Mouse (Mus musculus): ENCODE measurements around the gene Klhdc1.

DNA sequence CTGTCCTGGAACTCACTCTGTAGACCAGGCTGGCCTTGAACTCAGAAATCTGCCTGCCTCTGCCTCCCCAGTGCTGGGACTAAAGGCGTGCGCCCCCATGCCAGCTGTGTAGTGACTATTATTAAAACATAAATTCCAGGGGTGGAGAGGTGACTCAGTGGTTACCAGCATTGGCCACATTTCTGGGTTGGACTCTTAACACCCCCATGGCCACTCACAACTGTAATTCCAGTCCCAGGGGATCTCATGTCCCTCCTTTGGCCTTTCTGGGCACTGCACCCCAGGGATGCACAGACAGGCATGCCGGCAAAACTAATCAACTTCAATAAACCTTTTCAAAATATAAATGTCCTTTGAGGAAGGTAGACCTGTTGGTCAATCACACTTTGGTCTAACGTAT, 57.3 kb downstream of the Klhdc1 start:
- TF ChIP-seq POLR2A (IDR thresholded peaks at IDR 0.05; ENCODE audit: borderline replicate concordance, extremely low read depth, insufficient read depth, insufficient read length, poor library complexity, severe bottlenecking) = no peak
- no peak for TF ChIP-seq CTCF (IDR thresholded peaks at IDR 0.05; ENCODE audit: borderline replicate concordance, extremely low read depth, insufficient read depth, insufficient read length)
